Mouse (Mus musculus): ENCODE measurements around the gene Csnk1e.

The Csnk1e gene

GRCm38 (mm10) chr15:79418677-79419076 lies 36.7 kb downstream of the Csnk1e start:
- no peak for DNase-seq

GRCm38 (mm10) chr15:79418265-79418664 lies 37.1 kb downstream of the Csnk1e start:
- no peak for DNase-seq

DNA sequence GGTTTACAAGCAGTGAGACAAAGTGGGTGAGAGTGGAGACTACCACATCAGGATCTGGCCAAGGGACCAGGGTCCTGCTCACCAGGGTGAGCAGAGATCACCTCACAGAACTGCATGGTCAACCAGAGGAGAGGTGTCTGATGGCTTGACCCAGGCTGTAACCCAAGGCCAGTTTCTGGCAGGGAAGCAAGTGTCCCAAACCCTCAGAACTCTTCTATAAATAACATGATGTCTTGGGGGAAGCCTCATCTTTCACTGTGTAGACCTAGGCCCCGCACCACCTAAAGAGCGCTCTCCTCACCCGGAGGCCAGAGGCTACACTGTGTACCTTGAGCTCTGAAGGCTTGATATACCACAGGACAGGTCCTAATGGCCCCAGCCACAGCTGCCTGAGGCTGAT lies 38.0 kb downstream of the Csnk1e start:
- DNase-seq = no peak

- no peak for DNase-seq
Measured at GRCm38 (mm10) chr15:79416460-79417085, 38.8 kb downstream of the Csnk1e start.

GRCm38 (mm10) chr15:79414513-79414912 lies 40.9 kb downstream of the Csnk1e start:
- no peak for DNase-seq

- DNase-seq = peak; percentile 18
Measured at GRCm38 (mm10) chr15:79413802-79414201, 41.6 kb downstream of the Csnk1e start.

DNA sequence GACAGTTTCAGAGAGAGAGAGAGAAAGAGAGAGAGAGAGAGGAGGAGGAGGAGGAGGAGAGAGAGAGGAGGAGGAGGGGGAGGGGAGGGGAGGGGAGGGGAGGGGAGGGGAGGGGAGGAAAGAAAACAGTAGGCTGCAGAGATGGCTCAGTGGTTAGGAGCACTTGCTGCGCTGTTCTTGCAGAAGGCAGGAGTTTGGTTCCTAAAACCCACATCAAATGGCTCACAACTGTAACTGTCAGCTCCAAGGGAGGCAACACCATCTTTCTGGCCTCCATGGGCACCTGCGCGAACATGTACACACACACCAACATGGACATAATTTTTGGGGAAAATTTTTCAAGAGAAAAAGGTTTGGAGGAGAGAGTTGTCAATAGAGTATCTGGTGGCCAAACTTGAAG lies 42.2 kb downstream of the Csnk1e start:
- DNase-seq = peak; percentile 34

DNA sequence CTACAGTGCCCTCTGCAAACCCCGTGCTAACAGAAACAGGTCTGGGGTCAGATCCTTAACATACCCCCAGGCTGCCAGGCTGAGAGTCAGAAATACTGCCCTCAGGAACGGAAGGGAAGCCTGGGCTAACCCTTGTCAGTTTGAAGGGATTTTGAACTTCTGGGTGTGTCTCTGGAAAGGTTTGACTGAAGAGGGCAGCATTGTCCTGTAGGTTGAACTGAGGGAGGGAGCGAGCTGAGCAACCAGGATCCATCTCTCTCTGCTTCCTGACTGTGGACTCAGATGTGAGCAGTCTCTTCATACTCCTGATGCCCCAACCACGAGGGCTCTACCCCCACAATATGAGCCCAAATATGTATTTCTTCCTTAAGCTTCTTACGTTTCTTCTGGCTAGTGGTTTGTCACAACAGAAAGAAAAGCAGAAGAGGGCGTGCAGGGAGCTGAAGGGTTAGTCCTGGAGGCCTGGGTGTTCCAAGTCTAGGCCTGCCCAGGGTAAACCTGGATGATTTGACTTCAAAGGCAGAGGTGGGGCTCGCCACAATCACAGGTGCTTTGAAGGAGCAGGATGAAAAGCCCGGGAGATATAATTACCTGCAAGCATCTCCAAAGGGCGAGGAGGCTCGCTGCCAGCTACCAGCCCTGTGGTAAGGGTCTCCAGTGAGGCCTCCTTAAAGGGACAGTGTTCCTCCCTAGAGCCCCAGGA lies 43.9 kb downstream of the Csnk1e start:
- peak; percentile 35 for DNase-seq

GRCm38 (mm10) chr15:79409077-79409573 lies 46.2 kb downstream of the Csnk1e start:
- DNase-seq = no peak

DNA sequence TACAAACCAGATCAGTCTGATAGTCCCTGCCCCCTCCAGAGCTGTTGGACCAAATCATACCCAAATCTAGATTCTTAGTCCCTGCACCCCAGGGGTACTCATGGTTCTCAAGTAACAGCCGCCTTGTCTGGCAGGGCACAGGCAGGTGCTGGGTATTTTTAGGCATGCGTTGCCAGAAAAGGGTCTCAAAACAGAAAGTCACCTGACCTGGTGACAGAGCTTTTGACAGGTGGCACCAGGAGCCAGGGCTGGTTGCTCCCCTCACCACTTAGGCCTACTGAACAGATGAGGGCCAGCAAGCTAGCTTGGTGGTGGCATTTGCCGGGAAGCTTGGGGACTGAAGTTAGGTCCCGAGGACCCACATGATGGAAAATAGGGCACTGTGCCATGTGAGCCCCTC lies 48.8 kb downstream of the Csnk1e start:
- DNase-seq = peak; percentile 47

GRCm38 (mm10) chr15:79404277-79404676 lies 51.1 kb downstream of the Csnk1e start:
- no peak for DNase-seq

- no peak for DNase-seq
Measured at GRCm38 (mm10) chr15:79403763-79404210, 51.6 kb downstream of the Csnk1e start.

DNA sequence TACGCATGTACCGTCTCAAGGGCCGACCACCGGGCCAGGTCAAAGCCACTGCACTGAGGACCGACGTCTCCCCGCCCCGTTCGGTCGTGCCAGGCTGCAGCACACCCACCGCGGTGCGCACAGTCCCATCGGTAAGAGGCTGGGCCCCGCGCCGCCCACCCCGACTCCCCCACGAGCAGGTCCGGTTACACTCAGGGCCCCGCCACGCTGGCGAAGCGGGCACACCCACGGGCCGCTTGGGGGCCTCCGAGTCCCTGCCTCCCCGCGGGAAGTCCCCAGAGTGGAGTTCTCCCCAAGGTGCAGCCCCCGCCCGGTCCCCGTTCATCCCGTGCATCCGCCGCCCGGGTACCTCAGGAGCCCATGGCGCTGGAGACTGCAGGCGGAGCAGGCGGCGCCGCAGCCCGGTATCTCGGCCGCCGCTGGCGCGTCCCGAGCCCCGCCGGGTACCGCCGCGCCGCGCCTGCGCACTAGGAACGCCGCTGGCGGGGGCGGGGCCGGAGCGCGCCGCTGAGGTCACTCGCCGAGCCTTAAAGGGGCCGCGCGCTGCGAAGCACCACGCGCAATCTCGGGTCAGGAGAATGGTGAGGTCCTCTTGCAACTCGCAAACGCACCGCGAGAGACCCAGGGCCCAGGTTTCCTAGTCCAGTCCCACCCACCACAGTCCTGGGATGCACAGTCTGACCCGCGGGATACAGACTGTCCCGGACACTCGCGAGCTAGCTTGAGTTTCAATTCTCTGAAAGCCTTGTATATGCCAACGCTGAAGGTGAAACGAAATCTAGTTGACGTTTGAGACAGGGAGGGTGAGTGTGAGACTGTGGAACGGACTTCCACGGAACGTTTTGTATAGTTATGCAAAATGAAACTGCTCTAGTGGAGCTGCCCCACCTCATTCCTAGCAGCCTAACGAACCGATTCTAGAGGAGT lies 52.3 kb downstream of the Csnk1e start, which contains the start of gene Tmem184b:
Gene Tmem184b (minus strand): TSS at position 734 of the 927 bp plus-strand sequence.
- DNase-seq = peak; percentile 91

- DNase-seq = no peak
Measured at GRCm38 (mm10) chr15:79402176-79402575, 53.2 kb downstream of the Csnk1e start.

DNA sequence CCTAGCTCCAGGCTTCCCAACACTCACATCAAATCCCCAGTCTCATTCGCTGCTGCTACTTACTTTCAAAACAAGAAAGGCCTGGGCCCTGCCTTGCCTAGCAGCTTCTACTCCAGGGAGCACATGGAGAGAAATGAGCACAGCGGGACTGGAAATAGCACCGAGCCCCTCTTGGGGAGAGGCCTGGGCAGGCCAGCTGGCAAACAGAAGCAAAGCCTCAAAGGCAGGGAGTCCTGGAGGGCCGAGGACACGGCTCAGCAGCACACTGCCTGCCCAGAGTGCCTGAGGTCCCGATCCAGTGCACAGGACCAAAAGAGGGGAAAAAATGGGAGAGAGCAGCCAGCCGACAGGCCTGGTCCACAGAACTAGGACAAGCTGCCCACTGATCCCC lies 54.4 kb downstream of the Csnk1e start:
- DNase-seq = no peak

- DNase-seq = no peak
Measured at GRCm38 (mm10) chr15:79400134-79400974, 55.0 kb downstream of the Csnk1e start.

DNA sequence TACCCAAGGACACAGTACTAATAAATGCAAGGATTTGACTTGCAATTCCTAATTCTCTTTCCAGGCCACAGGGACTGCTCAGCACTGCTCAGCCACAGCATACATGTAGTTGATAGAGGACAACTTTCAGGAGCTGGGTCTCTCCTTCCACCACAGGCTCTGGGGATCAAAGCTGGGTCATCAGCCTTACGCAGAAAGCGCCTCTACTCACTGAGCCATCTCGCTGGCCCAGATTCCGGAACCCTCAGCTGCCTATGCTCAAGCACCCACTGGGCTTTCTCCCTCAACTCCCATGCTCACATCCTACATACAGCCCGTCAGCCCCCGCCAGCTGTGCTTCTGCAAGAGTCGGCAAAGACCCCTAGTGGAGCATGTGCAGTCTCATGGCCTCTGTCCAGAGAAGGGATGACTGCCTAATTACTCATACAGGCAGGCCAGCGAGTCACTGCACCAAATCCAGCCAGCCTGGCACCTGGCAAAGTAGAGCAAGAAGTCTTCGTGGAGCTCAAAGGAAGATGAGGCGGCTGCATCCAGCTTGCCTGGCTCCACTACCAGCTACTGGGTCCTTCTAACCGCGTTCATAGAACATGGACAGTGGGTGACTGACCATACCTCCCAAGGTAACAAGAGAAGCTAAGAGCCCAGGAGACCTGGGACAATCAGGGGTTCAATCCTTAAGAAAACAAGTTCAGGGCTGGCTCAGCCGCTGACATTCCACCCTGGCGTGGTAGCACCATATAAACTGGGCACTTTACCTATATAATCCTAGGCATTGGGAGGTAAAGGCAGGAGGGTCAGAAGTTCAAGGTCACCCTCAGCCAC lies 55.9 kb downstream of the Csnk1e start:
- DNase-seq = no peak

GRCm38 (mm10) chr15:79396736-79397135 lies 58.6 kb downstream of the Csnk1e start:
- DNase-seq = peak; percentile 62

- DNase-seq = no peak
Measured at GRCm38 (mm10) chr15:79395281-79395680, 60.1 kb downstream of the Csnk1e start.

- DNase-seq = no peak
Measured at GRCm38 (mm10) chr15:79394842-79395241, 60.5 kb downstream of the Csnk1e start.

DNA sequence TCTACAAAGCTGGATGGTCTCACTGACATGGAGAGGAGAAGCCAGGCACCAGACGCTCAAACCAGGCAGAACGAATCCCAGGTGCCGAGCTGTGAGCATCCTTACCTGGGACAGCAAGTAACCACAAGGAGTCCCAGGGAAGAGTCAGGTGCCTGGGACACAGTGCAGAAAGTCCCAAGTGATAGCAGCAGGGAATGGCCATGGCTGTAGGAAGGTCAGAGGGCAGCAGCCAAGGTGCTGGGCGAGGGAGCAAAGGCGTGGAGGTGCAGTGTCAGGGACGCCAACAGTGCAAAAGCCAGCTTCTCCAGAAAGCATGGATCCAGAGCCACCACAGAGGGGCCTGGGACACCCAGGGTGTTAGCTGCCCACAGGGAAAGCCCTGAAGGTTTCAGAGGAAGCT lies 62.3 kb downstream of the Csnk1e start:
- DNase-seq = no peak
